Mouse (Mus musculus) cerebellum, adult 2 months (tissue): ENCODE measurements at regions not wholly inside any gene's neighbourhood (a gene's known extent, or its start where the extent isn't known, plus 50 kb on each side); places are given as distances from the start of the nearest gene placed in this dataset.

Experiments
- DNase-seq, 2 experiments: peaks; one replicate each; pipeline ENCODE4 v3.0.0; 2021
- H3K27ac ChIP-seq: fragments of 200-500 bp; 2 replicates; pipeline ENCODE4 v1.5.1; 2012; ENCODE audit warnings: low read length, control low read depth, inconsistent platforms; ENCODE audit not compliant: insufficient read depth
- H3K27me3 ChIP-seq: fragments of 200-500 bp; 2 replicates; pipeline ENCODE4 v1.6.1; 2012; ENCODE audit warnings: inconsistent platforms, mild to moderate bottlenecking, low read length, moderate library complexity; ENCODE audit not compliant: control insufficient read depth, insufficient read depth
- H3K4me1 ChIP-seq: fragments of 200-500 bp; 2 replicates; pipeline ENCODE4 v1.6.1; 2011; ENCODE audit warnings: low read length; ENCODE audit not compliant: control insufficient read depth, insufficient read depth
- H3K4me3 ChIP-seq: fragments of 200-500 bp; replicated peaks from 2 replicates; pipeline ENCODE3; 2011; ENCODE audit warnings: mild to moderate bottlenecking, low read depth, low read length, control low read depth; ENCODE audit not compliant: insufficient read depth
- CTCF ChIP-seq: fragments of 200-500 bp; IDR thresholded peaks from 2 replicates; pipeline ENCODE4 v1.5.1; 2011; ENCODE audit warnings: low read depth, mild to moderate bottlenecking, control low read depth, low read length, moderate library complexity, borderline replicate concordance; ENCODE audit not compliant: insufficient read depth
- POLR2A ChIP-seq: fragments of 200-500 bp; IDR thresholded peaks from 2 replicates; pipeline ENCODE4 v1.6.1; 2011; ENCODE audit warnings: low read length, control low read depth, borderline replicate concordance; ENCODE audit not compliant: insufficient read depth
- WGBS: fragments of 180-500 bp; shearing (Covaris S2); methylation state at CpG from one replicate; pipeline ENCODE4 v1.1.7; 2018; 5-methylcytosine and 5-hydroxymethylcytosine counted together

- Histone ChIP-seq H3K4me3 (no peak overlapping the region), H3K4me1 (no peaks in the 10 kb centered on the region), H3K27ac (no peak overlapping the region), H3K27me3 (no peaks in the 10 kb centered on the region)
- 59% methylated on average over 1 of the region's 1 CpGs for WGBS
- DNase-seq: no peak
- TF ChIP-seq POLR2A: no peak
These were observed 254.2 kb upstream of the Cdyl start for GRCm38 (mm10) chr13:35405384-35405783.

DNA sequence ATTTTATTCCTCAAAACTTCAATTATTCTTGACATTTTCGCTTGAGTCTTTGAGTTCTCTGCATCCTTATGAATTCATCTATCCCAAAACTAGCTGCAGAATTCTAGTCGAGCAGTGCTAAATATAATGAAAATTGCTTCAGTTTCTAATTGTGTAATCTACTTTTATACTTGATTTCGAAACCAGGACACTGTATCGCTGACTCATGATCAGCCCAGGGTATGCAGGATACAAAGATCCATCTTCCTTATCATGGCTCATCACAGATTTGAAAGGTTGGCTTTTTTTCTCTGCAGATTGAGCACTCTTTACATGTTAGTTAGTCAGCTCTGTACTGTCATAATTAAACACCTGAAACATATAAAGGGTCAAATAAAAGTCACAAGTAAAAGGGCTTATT, 242.1 kb upstream of the Cdyl start:
- no peak for DNase-seq
- Histone ChIP-seq H3K27ac (no peak overlapping the region), H3K27me3 (no peaks in the 10 kb centered on the region; the same call in 1 of the 2 replicates), H3K4me3 (no peak overlapping the region), H3K4me1 (no peaks in the 10 kb centered on the region)
- 88% methylated on average over 4 of the region's 4 CpGs for WGBS
- TF ChIP-seq POLR2A (no peak), CTCF (no peak)

- no peak overlapping the region for H3K27ac ChIP-seq
- WGBS: 92% methylated on average over 3 of the region's 3 CpGs
- TF ChIP-seq CTCF (no peak), POLR2A (no peak)
These were observed 239.6 kb upstream of the Cdyl start for GRCm38 (mm10) chr13:35420076-35420475.

GRCm38 (mm10) chr13:35426061-35426460, 233.6 kb upstream of the Cdyl start:
- WGBS: 13% methylated on average over 4 of the region's 4 CpGs
- Histone ChIP-seq H3K27ac (no peak overlapping the region), H3K4me1 (peaks cover 6% of the 10 kb centered on the region), H3K4me3 (no peak overlapping the region), H3K27me3 (no peaks in the 10 kb centered on the region)
- DNase-seq: peak; percentile 35 to 42
- TF ChIP-seq POLR2A (no peak), CTCF (no peak)

More at GRCm38 (mm10) chr13:35420076-35420475, 239.6 kb upstream of the Cdyl start:
- DNase-seq: no peak
- H3K27me3 ChIP-seq: no peaks in the 10 kb centered on the region; the same call in 1 of the 2 replicates
- no peak overlapping the region for H3K4me3 ChIP-seq
- no peaks in the 10 kb centered on the region for H3K4me1 ChIP-seq

GRCm38 (mm10) chr13:35435173-35435572, 224.5 kb upstream of the Cdyl start:
- Histone ChIP-seq H3K27me3 (no peaks in the 10 kb centered on the region), H3K4me3 (no peak overlapping the region), H3K27ac (no peak overlapping the region), H3K4me1 (no peaks in the 10 kb centered on the region)
- WGBS: 76% methylated on average over 7 of the region's 7 CpGs
- TF ChIP-seq POLR2A: no peak
- no peak for TF ChIP-seq CTCF
- no peak for DNase-seq

GRCm38 (mm10) chr13:35447661-35448060, 212.0 kb upstream of the Cdyl start:
- Histone ChIP-seq H3K27me3 (no peaks in the 10 kb centered on the region), H3K4me3 (no peak overlapping the region), H3K4me1 (no peaks in the 10 kb centered on the region), H3K27ac (no peak overlapping the region)
- TF ChIP-seq POLR2A: no peak
- TF ChIP-seq CTCF: no peak
- 85% methylated on average over 3 of the region's 3 CpGs for WGBS
- no peak for DNase-seq

GRCm38 (mm10) chr13:35452420-35452819, 207.2 kb upstream of the Cdyl start:
- Histone ChIP-seq H3K4me3 (no peak overlapping the region), H3K4me1 (no peaks in the 10 kb centered on the region), H3K27ac (no peak overlapping the region), H3K27me3 (no peaks in the 10 kb centered on the region)
- WGBS: 86% methylated on average over 1 of the region's 1 CpGs
- TF ChIP-seq POLR2A (no peak), CTCF (no peak)
- no peak for DNase-seq

DNA sequence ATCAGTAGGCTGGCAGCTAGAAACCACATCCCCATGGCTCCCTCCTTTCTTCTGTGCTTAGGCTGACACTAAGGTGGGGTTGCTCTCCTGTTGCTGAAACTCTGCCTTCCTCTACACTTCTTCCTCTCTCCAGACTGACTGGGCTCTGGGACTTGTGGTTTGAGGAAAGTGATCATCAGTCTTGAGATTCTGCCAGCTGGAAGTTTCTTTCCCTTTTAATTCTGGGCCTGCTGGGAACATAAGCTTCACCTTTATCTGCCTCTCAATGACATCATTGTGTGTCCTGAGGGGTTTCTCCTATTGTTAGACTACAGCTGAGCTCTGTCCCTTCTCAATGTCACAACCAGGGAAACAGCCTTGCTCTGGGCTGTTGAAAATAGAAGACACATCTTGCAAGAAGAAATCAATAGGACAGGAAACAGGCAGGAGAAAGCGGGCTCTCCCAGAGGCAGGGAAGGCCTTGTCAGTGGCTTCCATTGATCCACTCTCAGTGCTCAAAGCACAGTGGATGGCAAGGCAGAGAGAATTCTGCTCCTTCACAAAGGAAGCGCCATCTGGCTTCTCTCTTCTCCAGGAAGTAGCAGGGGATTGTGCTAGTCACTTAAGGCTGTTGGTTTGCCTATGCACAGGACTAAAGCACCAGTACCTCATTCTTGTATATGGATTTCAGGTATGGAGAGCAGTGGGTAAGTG, 206.3 kb upstream of the Cdyl start:
- Histone ChIP-seq H3K4me3 (no peak overlapping the region), H3K27me3 (no peaks in the 10 kb centered on the region), H3K27ac (no peak overlapping the region), H3K4me1 (no peaks in the 10 kb centered on the region)
- 77% methylated on average over 2 of the region's 2 CpGs for WGBS
- DNase-seq: no peak
- TF ChIP-seq POLR2A (no peak), CTCF (no peak)
